Comparison of ENCODE assay signal across 8 mouse cellular contexts in genomic region chr12:8923603-8924002, GRCm38 (mm10). TPM values are rescaled to one million over a fixed set of nuclear protein-coding genes. Genes with fewer than 3 reads are reported as not detected.
A peak's percentile ranks its signal among the peaks of the same experiment; 100 is the strongest.
DNase-seq lines count a peak whose midpoint lies in the region; ATAC-seq and TF ChIP-seq lines count a peak whose summit lies in the region.

No protein-coding gene starts in this region.

- peak overlapping the region; percentile 75 for H3K4me3 ChIP-seq in heart, embryonic 12.5 days
- H3K4me3 ChIP-seq in MEL (ENCODE audit: control insufficient read depth in 1 of 2, insufficient read depth in 1 of 2, low read depth in 2 of 2, low read length in 2 of 2), result peak overlapping the region; percentile 38 to 98
- peak overlapping the region; percentile 95 for H3K4me3 ChIP-seq in heart, postnatal 0 days (ENCODE audit: low read depth, low read length)
- H3K4me3 ChIP-seq in liver, postnatal 0 days (ENCODE audit: low read depth, low read length), result peak overlapping the region; percentile 94

- peak overlapping the region; percentile 95 for H3K4me2 ChIP-seq in heart, embryonic 12.5 days
- peak overlapping the region; percentile 87 for H3K4me2 ChIP-seq in heart, postnatal 0 days (ENCODE audit: low read depth, low read length)
- peak overlapping the region; percentile 77 for H3K4me2 ChIP-seq in liver, postnatal 0 days (ENCODE audit: low read depth, low read length)

- no peak for TF ChIP-seq RAD21 in MEL (IDR thresholded peaks at IDR 0.05; ENCODE audit: low read depth, low read length)

- no peak overlapping the region for H3K9ac ChIP-seq in heart, embryonic 12.5 days
- H3K9ac ChIP-seq in MEL (ENCODE audit: control insufficient read depth, low read depth, low read length, poor library complexity, severe bottlenecking), result peak overlapping the region; percentile 56
- H3K9ac ChIP-seq in heart, postnatal 0 days (replicated peaks; ENCODE audit: low read depth, low read length), result peak overlapping the region; percentile 91; the same call in 1 of the 2 replicates
- peak overlapping the region; percentile 95 for H3K9ac ChIP-seq in liver, postnatal 0 days (replicated peaks)

- no peak for DNase-seq in heart, postnatal 4 days
- peak; percentile 37 for DNase-seq in MEL (ENCODE audit: low read depth, low spot score)
- no peak for DNase-seq in heart, postnatal 0 days (ENCODE audit: low spot score)
- DNase-seq in liver, postnatal 0 days, result no peak
- DNase-seq in ovary, postnatal 14 days (ENCODE audit: low spot score), result no peak
- no peak for DNase-seq in urinary bladder, adult 2 months (ENCODE audit: low spot score)
- DNase-seq in adrenal gland, postnatal 4 days (ENCODE audit: low spot score in 2 of 2), result no peak

- peaks cover 45% of the 10 kb centered on the region for H3K4me1 ChIP-seq in heart, embryonic 12.5 days (replicated peaks)
- H3K4me1 ChIP-seq in MEL (ENCODE audit: control insufficient read depth in 1 of 2, insufficient read depth in 2 of 2, low read length in 2 of 2), result peaks cover 0 to 11% of the 10 kb centered on the region in 2 experiments; a peak in 3 of 4 replicates
- peaks cover 41% of the 10 kb centered on the region for H3K4me1 ChIP-seq in heart, postnatal 0 days (ENCODE audit: control insufficient read depth, insufficient read depth)
- H3K4me1 ChIP-seq in liver, postnatal 0 days (ENCODE audit: insufficient read depth), result peaks cover 16% of the 10 kb centered on the region

- TF ChIP-seq EP300 in MEL (IDR thresholded peaks at IDR 0.05; ENCODE audit: low read depth in 1 of 2, low read length in 2 of 2), result no peak
- no peak for TF ChIP-seq EP300 in heart, postnatal 0 days (IDR thresholded peaks at IDR 0.05; ENCODE audit: low read depth)
- no peak for TF ChIP-seq EP300 in liver, postnatal 0 days (IDR thresholded peaks at IDR 0.05; ENCODE audit: low read depth)

- TF ChIP-seq POLR2A in MEL (IDR thresholded peaks at IDR 0.05; ENCODE audit: control insufficient read depth in 1 of 2, insufficient read depth in 1 of 2, low read depth in 1 of 2, low read length in 2 of 2, poor library complexity in 1 of 2), result no peak

- no peaks in the 10 kb centered on the region for H3K9me3 ChIP-seq in heart, embryonic 12.5 days (replicated peaks)
- H3K9me3 ChIP-seq in MEL (replicated peaks; ENCODE audit: insufficient read depth, low read length), result no peaks in the 10 kb centered on the region
- no peaks in the 10 kb centered on the region for H3K9me3 ChIP-seq in heart, postnatal 0 days (replicated peaks; ENCODE audit: control insufficient read depth, low read length)
- no peaks in the 10 kb centered on the region for H3K9me3 ChIP-seq in liver, postnatal 0 days (ENCODE audit: low read length)

- WGBS in heart, embryonic 12.5 days, result 68% methylated on average over 2 of the region's 2 CpGs
- 47% methylated on average over 2 of the region's 2 CpGs for WGBS in heart, postnatal 0 days
- 51% methylated on average over 2 of the region's 2 CpGs for WGBS in liver, postnatal 0 days (ENCODE audit: insufficient replicate concordance)

- H3K27me3 ChIP-seq in heart, embryonic 12.5 days (replicated peaks), result no peaks in the 10 kb centered on the region
- no peaks in the 10 kb centered on the region for H3K27me3 ChIP-seq in MEL (ENCODE audit: control insufficient read depth in 1 of 2, insufficient read depth in 2 of 2, low read length in 2 of 2)
- no peaks in the 10 kb centered on the region for H3K27me3 ChIP-seq in heart, postnatal 0 days (ENCODE audit: control insufficient read depth, insufficient read depth, low read length)
- H3K27me3 ChIP-seq in liver, postnatal 0 days (ENCODE audit: insufficient read depth, low read length), result no peaks in the 10 kb centered on the region

- ATAC-seq in heart, embryonic 12.5 days (ENCODE audit: insufficient number of reproducible peaks, low FRiP score), result no peak
- ATAC-seq in heart, postnatal 0 days (ENCODE audit: insufficient read depth, low read depth), result no peak
- no peak for ATAC-seq in liver, postnatal 0 days

- TF ChIP-seq CTCF in MEL (IDR thresholded peaks at IDR 0.05 in 2 of 3, conservative IDR thresholded peaks at IDR 0.05 in 1 of 3; ENCODE audit: control insufficient read depth in 1 of 3, insufficient read depth in 1 of 3, low read depth in 2 of 3, low read length in 3 of 3, poor library complexity in 1 of 3, severe bottlenecking in 1 of 3), result 0 out of 6 replicates have a peak, but pooled peaks of 1 of the 3 experiments have one; percentile 6
- no peak for TF ChIP-seq CTCF in heart, postnatal 0 days (IDR thresholded peaks at IDR 0.05; ENCODE audit: low read depth)
- TF ChIP-seq CTCF in liver, postnatal 0 days (IDR thresholded peaks at IDR 0.05; ENCODE audit: low read depth), result peak; percentile 28; the same call in 1 of the 2 replicates

- H3K27ac ChIP-seq in heart, embryonic 12.5 days (ENCODE audit: poor library complexity, severe bottlenecking), result no peak overlapping the region
- H3K27ac ChIP-seq in MEL (ENCODE audit: control insufficient read depth, low read depth, low read length), result peak overlapping the region; percentile 80
- peak overlapping the region; percentile 99 for H3K27ac ChIP-seq in heart, postnatal 0 days (ENCODE audit: low read depth)
- H3K27ac ChIP-seq in liver, postnatal 0 days (ENCODE audit: low read depth), result peak overlapping the region; percentile 100

- peaks cover 54% of the 10 kb centered on the region for H3K79me2 ChIP-seq in MEL (ENCODE audit: control insufficient read depth, insufficient read depth, low read length, poor library complexity)

- H3K36me3 ChIP-seq in heart, embryonic 12.5 days, result peaks cover 7% of the 10 kb centered on the region
- H3K36me3 ChIP-seq in MEL (ENCODE audit: control insufficient read depth in 1 of 2, insufficient read depth in 2 of 2, low read length in 2 of 2), result peaks cover 6 to 39% of the 10 kb centered on the region in 2 experiments
- H3K36me3 ChIP-seq in heart, postnatal 0 days (replicated peaks; ENCODE audit: control insufficient read depth, insufficient read depth, low read length), result peaks cover 7% of the 10 kb centered on the region; the same call in 1 of the 2 replicates
- H3K36me3 ChIP-seq in liver, postnatal 0 days (replicated peaks; ENCODE audit: insufficient read depth, low read length), result peaks cover 7% of the 10 kb centered on the region

TF ChIP-seq in MEL, 35 proteins besides CTCF, POLR2A, EP300 and RAD21 (continues in another document):
- TF ChIP-seq ZNF384 (IDR thresholded peaks at IDR 0.05; ENCODE audit: low read depth, low read length) (no peak), BHLHE40 (IDR thresholded peaks at IDR 0.05; ENCODE audit: borderline replicate concordance, low read depth, low read length) (no peak), POLR2AphosphoS2 (IDR thresholded peaks at IDR 0.05; ENCODE audit: low read length) (no peak), GATA1 (IDR thresholded peaks at IDR 0.05; ENCODE audit: low read depth, low read length) (no peak), MAX (IDR thresholded peaks at IDR 0.05; ENCODE audit: low read length) (no peak), MYC (IDR thresholded peaks at IDR 0.05; ENCODE audit: low read depth, low read length) (no peak), ETS1 (IDR thresholded peaks at IDR 0.05; ENCODE audit: low read depth, low read length) (no peak), UBTF (IDR thresholded peaks at IDR 0.05; ENCODE audit: borderline replicate concordance, insufficient read depth, low read depth, low read length) (no peak), GABPA (IDR thresholded peaks at IDR 0.05; ENCODE audit: low read depth, low read length) (no peak), CHD1 (IDR thresholded peaks at IDR 0.05; ENCODE audit: low read depth, low read length) (no peak), RCOR1 (IDR thresholded peaks at IDR 0.05; ENCODE audit: low read depth, low read length) (no peak), JUND (IDR thresholded peaks at IDR 0.05; ENCODE audit: low read depth, low read length) (no peak)

RNA-seq across cellular contexts. Expression of gene Laptm4a, which starts 2.1 kb away (rescaled TPM):
- 295 and 302 TPM in 2 replicates for polyA plus RNA-seq in heart, embryonic 12.5 days (2016; fragmentation: Nextera tagmentation; extraction: Ambion mirVana)
- 100 to 1,000 TPM; 358 to 362 TPM for total RNA-seq in heart, postnatal 4 days (2021)
- total RNA-seq in MEL (2012; rRNA removed), result 43.8 and 49.0 TPM in 2 replicates
- polyA plus RNA-seq in MEL (2012; ENCODE audit: insufficient read depth in 1 of 2, insufficient read length in 2 of 2, low read depth in 1 of 2, low replicate concordance in 2 of 2, missing spikeins in 1 of 2), result 10 to 100 TPM in 1 of 2 experiments, not detected in 1; 49.7 TPM
- total RNA-seq in heart, postnatal 0 days (2014; rRNA removed; ENCODE audit: low replicate concordance), result 365 and 397 TPM in 2 replicates
- 356 and 358 TPM in 2 replicates for polyA plus RNA-seq in heart, postnatal 0 days (2015; fragmentation: Nextera tagmentation; extraction: Ambion mirVana)
- polyA plus RNA-seq in liver, postnatal 0 days (2015; fragmentation: Nextera tagmentation; extraction: Ambion mirVana), result 125 and 128 TPM in 2 replicates
- 786 and 857 TPM in 2 replicates for polyA plus RNA-seq in urinary bladder, adult 2 months (2012; rRNA removed)
- total RNA-seq in adrenal gland, postnatal 4 days (2021), result 100 to 1,000 TPM; 462 to 510 TPM

RNA-seq across cellular contexts. Expression of gene Matn3, which starts 24.1 kb away (rescaled TPM):
- polyA plus RNA-seq in heart, embryonic 12.5 days (2016; fragmentation: Nextera tagmentation; extraction: Ambion mirVana), result 0.77 and 0.78 TPM in 2 replicates
- under 1 TPM in 1 of 2 experiments, not detected in 1; 0.09 TPM for total RNA-seq in heart, postnatal 4 days (2021)
- total RNA-seq in MEL (2012; rRNA removed), result not detected in 2 replicates
- polyA plus RNA-seq in MEL (2012; ENCODE audit: insufficient read depth in 1 of 2, insufficient read length in 2 of 2, low read depth in 1 of 2, low replicate concordance in 2 of 2, missing spikeins in 1 of 2), result not detected
- 0.12 TPM in 1 of 2 replicates, not detected in the other for total RNA-seq in heart, postnatal 0 days (2014; rRNA removed; ENCODE audit: low replicate concordance)
- polyA plus RNA-seq in heart, postnatal 0 days (2015; fragmentation: Nextera tagmentation; extraction: Ambion mirVana), result 0.05 and 0.07 TPM in 2 replicates
- polyA plus RNA-seq in liver, postnatal 0 days (2015; fragmentation: Nextera tagmentation; extraction: Ambion mirVana), result not detected in 2 replicates
- 0.01 TPM in 1 of 2 replicates, not detected in the other for polyA plus RNA-seq in urinary bladder, adult 2 months (2012; rRNA removed)
- total RNA-seq in adrenal gland, postnatal 4 days (2021), result under 1 TPM in 1 of 2 experiments, not detected in 1; 0.14 TPM

RNA-seq across cellular contexts. Expression of gene Wdr35, which starts 50.1 kb away (rescaled TPM):
- 14.6 and 15.6 TPM in 2 replicates for polyA plus RNA-seq in heart, embryonic 12.5 days (2016; fragmentation: Nextera tagmentation; extraction: Ambion mirVana)
- total RNA-seq in heart, postnatal 4 days (2021), result 10 to 100 TPM; 14.9 to 16.7 TPM
- 5.1 and 5.7 TPM in 2 replicates for total RNA-seq in MEL (2012; rRNA removed)
- polyA plus RNA-seq in MEL (2012; ENCODE audit: insufficient read depth in 1 of 2, insufficient read length in 2 of 2, low read depth in 1 of 2, low replicate concordance in 2 of 2, missing spikeins in 1 of 2), result 1 to 10 TPM in 1 of 2 experiments, not detected in 1; 5.9 TPM
- 5.5 and 11.1 TPM in 2 replicates for total RNA-seq in heart, postnatal 0 days (2014; rRNA removed; ENCODE audit: low replicate concordance)
- 6.3 and 7.9 TPM in 2 replicates for polyA plus RNA-seq in heart, postnatal 0 days (2015; fragmentation: Nextera tagmentation; extraction: Ambion mirVana)
- polyA plus RNA-seq in liver, postnatal 0 days (2015; fragmentation: Nextera tagmentation; extraction: Ambion mirVana), result 1.1 and 1.4 TPM in 2 replicates
- polyA plus RNA-seq in urinary bladder, adult 2 months (2012; rRNA removed), result 10.5 and 12.2 TPM in 2 replicates
- total RNA-seq in adrenal gland, postnatal 4 days (2021), result 10 to 100 TPM; 21.1 to 24.4 TPM
